Mouse (Mus musculus) hindbrain, embryonic 16.5 days (tissue): ENCODE data around the gene Retreg1. TPM values are rescaled to one million over a fixed set of nuclear protein-coding genes. Genes with fewer than 3 reads are reported as not detected.

ENCODE experiments used
- ATAC-seq: fragments of 200-750 bp; cut with Nextera tagmentation; 2 replicates; pipeline ENCODE4 v1.8.0; 2017; ENCODE audit warnings: moderate TSS enrichment, moderate library complexity
- H3K27ac ChIP-seq: fragments of 300-500 bp; sonication (generic); 2 replicates; pipeline ENCODE4 v1.5.1; 2014; ENCODE audit warnings: low read depth, mild to moderate bottlenecking, control low read depth, low read length, moderate library complexity
- H3K27me3 ChIP-seq: fragments of 300-500 bp; sonication (generic); replicated peaks from 2 replicates; pipeline ENCODE4 v1.6.1; 2014; ENCODE audit warnings: low read length; ENCODE audit not compliant: control insufficient read depth, insufficient read depth
- H3K36me3 ChIP-seq: fragments of 300-500 bp; sonication (generic); 2 replicates; pipeline ENCODE4 v1.6.1; 2014; ENCODE audit warnings: mild to moderate bottlenecking, low read length, moderate library complexity, mixed read lengths; ENCODE audit not compliant: control insufficient read depth, insufficient read depth
- H3K4me1 ChIP-seq: fragments of 300-500 bp; sonication (generic); 2 replicates; pipeline ENCODE4 v1.6.1; 2014; ENCODE audit warnings: low read depth, low read length; ENCODE audit not compliant: control insufficient read depth, insufficient read depth
- H3K4me2 ChIP-seq: fragments of 300-500 bp; sonication (generic); 2 replicates; pipeline ENCODE4 v1.6.1; 2014; ENCODE audit warnings: mild to moderate bottlenecking, low read length, control low read depth, moderate library complexity
- H3K4me3 ChIP-seq: fragments of 300-500 bp; sonication (generic); 2 replicates; pipeline ENCODE4 v1.5.1; 2014; ENCODE audit warnings: mild to moderate bottlenecking, low read length, control low read depth, moderate library complexity
- H3K9ac ChIP-seq: fragments of 300-500 bp; sonication (generic); 2 replicates; pipeline ENCODE4 v1.6.1; 2014; ENCODE audit warnings: low read depth, mild to moderate bottlenecking, control low read depth, low read length, moderate library complexity
- H3K9me3 ChIP-seq: fragments of 300-500 bp; sonication (generic); 2 replicates; pipeline ENCODE4 v1.6.1; 2014; ENCODE audit warnings: mild to moderate bottlenecking, low read length, moderate library complexity; ENCODE audit not compliant: control insufficient read depth
- WGBS: fragments of 180-500 bp; shearing (Covaris S2); extraction: QIAGEN DNeasy Blood & Tissue Kit; methylation state at CpG from one replicate; pipeline ENCODE4 v1.1.7; 2014; 5-methylcytosine and 5-hydroxymethylcytosine counted together
- polyA plus RNA-seq: library from polyadenylated mRNA; unstranded; fragments of >200 nt; fragmentation: Nextera tagmentation; extraction: Ambion mirVana; gene quantifications from 2 replicates; pipeline ENCODE4 v1.2.1, GENCODE M21; 2015

Retreg1 gene
- polyA plus RNA-seq, 1 experiment from 2014 or later = 19.0 TPM

GRCm38 (mm10) chr15:25844771-25845170 lies 1.8 kb downstream of the Retreg1 start:
- 68% methylated on average over 4 of the region's 4 CpGs for WGBS

GRCm38 (mm10) chr15:25847576-25848168 lies 4.7 kb downstream of the Retreg1 start:
- Histone ChIP-seq H3K4me3 (no peak overlapping the region), H3K9me3 (no peaks in the 10 kb centered on the region), H3K27me3 (no peaks in the 10 kb centered on the region), H3K4me1 (peaks cover 13% of the 10 kb centered on the region), H3K4me2 (no peak overlapping the region), H3K9ac (no peak overlapping the region), H3K27ac (no peak overlapping the region), H3K36me3 (no peaks in the 10 kb centered on the region)
- 83% methylated on average over 1 of the region's 1 CpGs for WGBS
- no peak for ATAC-seq

More at GRCm38 (mm10) chr15:25844771-25845170, 1.8 kb downstream of the Retreg1 start:
- Histone ChIP-seq H3K36me3 (no peaks in the 10 kb centered on the region), H3K4me2 (peak overlapping the region; percentile 97), H3K4me3 (peak overlapping the region; percentile 96), H3K27me3 (0 out of 2 replicates have a peak, but pooled peaks cover 3% of the 10 kb centered on the region), H3K4me1 (peaks cover 17% of the 10 kb centered on the region), H3K9me3 (no peaks in the 10 kb centered on the region), H3K27ac (no peak overlapping the region), H3K9ac (no peak overlapping the region)
- ATAC-seq = no peak

- no peak for ATAC-seq
- H3K27me3 ChIP-seq = no peaks in the 10 kb centered on the region
- H3K36me3 ChIP-seq = no peaks in the 10 kb centered on the region
- WGBS = 78% methylated on average over 11 of the region's 11 CpGs
- no peak overlapping the region for H3K4me3 ChIP-seq
- no peak overlapping the region for H3K9ac ChIP-seq
- no peaks in the 10 kb centered on the region for H3K4me1 ChIP-seq
- H3K4me2 ChIP-seq = no peak overlapping the region
- no peaks in the 10 kb centered on the region for H3K9me3 ChIP-seq
- no peak overlapping the region for H3K27ac ChIP-seq
Observed at GRCm38 (mm10) chr15:25850552-25850951, 7.6 kb downstream of the Retreg1 start.

GRCm38 (mm10) chr15:25854270-25854904 lies 11.4 kb downstream of the Retreg1 start:
- Histone ChIP-seq H3K4me1 (no peaks in the 10 kb centered on the region), H3K9me3 (no peaks in the 10 kb centered on the region), H3K36me3 (no peaks in the 10 kb centered on the region), H3K27me3 (no peaks in the 10 kb centered on the region), H3K4me2 (peak overlapping the region; percentile 6; the same call in 1 of the 2 replicates), H3K9ac (no peak overlapping the region), H3K4me3 (no peak overlapping the region), H3K27ac (no peak overlapping the region)
- ATAC-seq = 0 out of 2 replicates have a peak, but pooled peaks have one; percentile 34
- WGBS = 69% methylated on average over 18 of the region's 18 CpGs

- 81% methylated on average over 10 of the region's 12 CpGs for WGBS
- Histone ChIP-seq H3K4me3 (no peak overlapping the region), H3K27me3 (no peaks in the 10 kb centered on the region), H3K4me2 (no peak overlapping the region), H3K9ac (no peak overlapping the region), H3K9me3 (no peaks in the 10 kb centered on the region), H3K36me3 (no peaks in the 10 kb centered on the region), H3K27ac (no peak overlapping the region), H3K4me1 (no peaks in the 10 kb centered on the region)
- no peak for ATAC-seq
Observed at GRCm38 (mm10) chr15:25858611-25859058, 15.7 kb downstream of the Retreg1 start.

GRCm38 (mm10) chr15:25859469-25859868 lies 16.5 kb downstream of the Retreg1 start:
- no peaks in the 10 kb centered on the region for H3K27me3 ChIP-seq
- no peaks in the 10 kb centered on the region; the same call in 1 of the 2 replicates for H3K9me3 ChIP-seq
- H3K9ac ChIP-seq = no peak overlapping the region
- H3K4me3 ChIP-seq = no peak overlapping the region
- H3K27ac ChIP-seq = no peak overlapping the region
- H3K4me1 ChIP-seq = no peaks in the 10 kb centered on the region
- H3K4me2 ChIP-seq = no peak overlapping the region
- no peak for ATAC-seq
- no peaks in the 10 kb centered on the region for H3K36me3 ChIP-seq
- 55% methylated on average over 3 of the region's 3 CpGs for WGBS

GRCm38 (mm10) chr15:25861900-25862299 lies 18.9 kb downstream of the Retreg1 start:
- no peak for ATAC-seq
- Histone ChIP-seq H3K4me2 (no peak overlapping the region), H3K27ac (no peak overlapping the region), H3K27me3 (no peaks in the 10 kb centered on the region), H3K4me3 (no peak overlapping the region), H3K36me3 (no peaks in the 10 kb centered on the region), H3K9ac (no peak overlapping the region), H3K4me1 (no peaks in the 10 kb centered on the region), H3K9me3 (no peaks in the 10 kb centered on the region; the same call in 1 of the 2 replicates)
- WGBS = 81% methylated on average over 7 of the region's 7 CpGs

- Histone ChIP-seq H3K4me1 (no peaks in the 10 kb centered on the region), H3K27ac (no peak overlapping the region), H3K9me3 (no peaks in the 10 kb centered on the region; the same call in 1 of the 2 replicates), H3K27me3 (no peaks in the 10 kb centered on the region), H3K36me3 (no peaks in the 10 kb centered on the region), H3K9ac (no peak overlapping the region), H3K4me3 (no peak overlapping the region), H3K4me2 (no peak overlapping the region)
- WGBS = 91% methylated on average over 3 of the region's 3 CpGs
- no peak for ATAC-seq
Observed at GRCm38 (mm10) chr15:25865605-25866004, 22.6 kb downstream of the Retreg1 start.

- no peaks in the 10 kb centered on the region for H3K36me3 ChIP-seq
- ATAC-seq = no peak
Observed at GRCm38 (mm10) chr15:25866106-25866505, 23.1 kb downstream of the Retreg1 start.

More at GRCm38 (mm10) chr15:25866106-25866505, 23.1 kb downstream of the Retreg1 start:
- Histone ChIP-seq H3K4me3 (no peak overlapping the region), H3K9me3 (no peaks in the 10 kb centered on the region; the same call in 1 of the 2 replicates), H3K27me3 (no peaks in the 10 kb centered on the region), H3K27ac (no peak overlapping the region), H3K4me1 (no peaks in the 10 kb centered on the region), H3K4me2 (no peak overlapping the region), H3K9ac (no peak overlapping the region)
- 91% methylated on average over 6 of the region's 6 CpGs for WGBS
